Mouse (Mus musculus) liver, postnatal 0 days (tissue): ENCODE measurements around the gene Wdr95.

Experiments
- CTCF ChIP-seq: sonication (generic); IDR thresholded peaks from 2 replicates; pipeline ENCODE4 v1.5.1; 2016; ENCODE audit warnings: antibody characterized with exemption, low read depth
- EP300 ChIP-seq: IDR thresholded peaks from 2 replicates; pipeline ENCODE4 v1.6.1; 2016; ENCODE audit warnings: antibody characterized with exemption, low read depth, mild to moderate bottlenecking

DNA sequence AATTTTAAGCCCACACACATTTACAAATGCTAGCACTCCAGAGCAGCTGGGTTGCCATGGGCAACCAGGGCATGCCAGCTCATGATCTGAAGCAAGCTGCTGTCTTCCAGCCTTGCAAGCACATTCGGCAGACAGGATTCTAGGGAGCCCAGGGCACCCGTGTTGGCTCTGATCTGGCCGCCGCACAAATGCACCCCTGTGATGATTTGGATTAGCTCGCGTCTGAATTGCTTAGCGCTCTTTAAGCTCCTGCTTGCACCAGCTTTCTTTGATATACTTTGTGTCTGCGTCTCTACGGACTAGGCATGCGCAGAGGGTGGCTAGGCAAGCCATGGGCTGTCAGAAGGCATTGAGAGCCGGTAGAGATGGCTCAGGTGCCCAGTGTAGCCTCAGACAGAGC lies 39.3 kb upstream of the Wdr95 start:
- TF ChIP-seq CTCF = no peak
- no peak for TF ChIP-seq EP300
